Mouse (Mus musculus) testis, postnatal 14 days (tissue): ENCODE results near the gene Zbtb1.
A peak's percentile ranks its signal among the peaks of the same experiment; 100 is the strongest.

ENCODE experiments used
- DNase-seq: peaks from one replicate; pipeline ENCODE4 v3.0.0; 2021; ENCODE audit warnings: low spot score

Zbtb1 gene

GRCm38 (mm10) chr12:76369978-76370830 lies at the start of gene Zbtb1:
Gene Zbtb1 (plus strand): TSS chr12:76370266.
- DNase-seq = peak; percentile 82

DNA sequence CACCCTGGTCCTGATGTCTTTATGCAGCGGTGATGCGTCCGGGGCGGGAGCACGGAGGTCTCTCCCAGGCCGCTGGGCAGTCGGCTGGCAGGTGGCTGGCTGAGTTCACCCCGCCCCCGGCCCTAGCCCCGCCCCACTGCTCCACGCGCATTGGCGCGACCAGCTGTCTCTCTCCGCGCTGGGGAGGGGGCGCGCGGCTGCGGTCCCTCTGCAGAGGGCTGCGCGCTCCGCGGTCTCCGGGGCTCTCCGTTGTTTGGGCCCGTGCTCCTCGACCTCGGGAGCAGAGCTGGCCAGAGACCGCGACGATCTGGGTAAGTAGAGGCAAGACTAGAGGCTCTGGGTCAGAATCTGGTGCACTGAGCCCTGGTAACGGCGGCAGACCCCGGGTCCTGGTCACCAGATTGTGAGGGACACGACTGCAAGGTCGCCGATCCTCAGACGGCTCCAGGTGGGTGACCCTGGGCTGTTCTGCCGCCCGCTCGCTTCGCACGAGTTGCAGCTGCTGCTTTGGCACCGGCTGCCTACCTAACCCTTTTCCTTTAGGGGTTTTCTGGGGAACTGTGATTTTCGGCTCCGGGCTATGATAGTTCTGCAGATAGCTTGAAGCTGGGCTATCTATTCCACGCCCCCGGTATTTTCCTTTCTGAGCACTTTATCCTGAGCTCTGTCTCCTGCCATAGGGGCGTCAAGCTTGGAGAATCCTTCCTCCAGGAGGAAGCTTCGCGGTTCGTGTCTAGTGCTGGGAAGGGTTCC lies 45.2 kb upstream of the Zbtb1 start, which contains the start of gene Akap5:
Gene Akap5, plus strand, starts transcription at position 213 of the 753 bp plus-strand sequence.
- peak; percentile 73 for DNase-seq

DNA sequence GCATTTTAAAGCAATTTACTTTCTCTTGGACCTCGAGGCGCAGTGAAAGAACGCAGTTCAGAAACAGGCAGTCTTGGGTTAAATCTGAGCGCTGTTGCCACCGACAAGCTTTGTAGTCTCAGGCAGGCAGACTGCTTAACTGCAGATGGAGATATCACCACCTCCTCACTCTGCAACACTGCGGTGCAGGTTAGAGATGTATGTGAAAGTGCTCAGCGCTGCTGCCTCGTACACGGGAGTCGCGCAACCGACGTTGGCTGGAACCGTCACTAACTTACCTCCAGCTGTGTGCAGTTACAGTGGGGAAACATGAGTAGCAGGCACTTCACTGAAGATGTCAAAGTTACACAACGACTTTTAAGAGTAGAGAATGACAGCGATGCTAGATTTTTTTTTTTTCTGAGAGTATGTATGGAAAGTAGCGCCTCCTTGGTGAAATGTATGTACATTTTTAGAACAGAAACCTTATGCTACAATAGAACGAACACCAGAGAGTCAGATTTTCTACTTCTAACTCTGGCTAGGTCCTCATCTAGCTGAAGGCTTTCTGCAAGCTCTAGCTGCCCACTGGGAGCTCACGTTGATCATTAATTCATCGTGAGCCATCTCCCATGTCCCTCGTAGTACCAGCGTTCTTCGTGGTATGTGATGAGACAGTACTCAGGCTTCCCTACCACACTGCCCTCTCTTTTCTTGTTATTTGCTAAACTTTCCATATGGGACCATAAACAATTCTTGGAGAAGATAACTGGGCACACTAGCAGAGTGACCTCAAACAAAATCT lies 43.4 kb upstream of the Zbtb1 start:
- no peak for DNase-seq

- DNase-seq = no peak
These were observed 41.3 kb upstream of the Zbtb1 start for GRCm38 (mm10) chr12:76328567-76329354.

DNA sequence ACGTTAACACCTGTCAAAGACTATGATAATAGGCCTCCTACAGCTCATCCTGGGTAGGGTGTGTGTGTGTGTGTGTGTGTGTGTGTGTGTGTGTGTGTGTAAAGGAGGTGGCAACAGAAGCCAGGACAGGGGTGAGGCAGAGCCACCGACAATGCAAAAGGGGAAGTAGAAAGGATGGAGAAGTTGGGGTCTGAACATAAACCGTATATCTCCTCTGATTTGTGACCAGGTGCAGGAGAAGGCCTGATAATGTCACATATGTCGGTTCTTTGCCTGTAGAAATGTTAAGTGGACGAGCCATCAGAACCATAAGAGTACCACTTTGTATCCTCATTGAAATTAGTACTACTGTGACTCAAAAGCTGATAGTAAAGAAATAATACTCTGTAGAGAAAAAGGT lies 36.4 kb upstream of the Zbtb1 start:
- DNase-seq = no peak

GRCm38 (mm10) chr12:76335641-76336040 lies 34.4 kb upstream of the Zbtb1 start:
- no peak for DNase-seq

DNA sequence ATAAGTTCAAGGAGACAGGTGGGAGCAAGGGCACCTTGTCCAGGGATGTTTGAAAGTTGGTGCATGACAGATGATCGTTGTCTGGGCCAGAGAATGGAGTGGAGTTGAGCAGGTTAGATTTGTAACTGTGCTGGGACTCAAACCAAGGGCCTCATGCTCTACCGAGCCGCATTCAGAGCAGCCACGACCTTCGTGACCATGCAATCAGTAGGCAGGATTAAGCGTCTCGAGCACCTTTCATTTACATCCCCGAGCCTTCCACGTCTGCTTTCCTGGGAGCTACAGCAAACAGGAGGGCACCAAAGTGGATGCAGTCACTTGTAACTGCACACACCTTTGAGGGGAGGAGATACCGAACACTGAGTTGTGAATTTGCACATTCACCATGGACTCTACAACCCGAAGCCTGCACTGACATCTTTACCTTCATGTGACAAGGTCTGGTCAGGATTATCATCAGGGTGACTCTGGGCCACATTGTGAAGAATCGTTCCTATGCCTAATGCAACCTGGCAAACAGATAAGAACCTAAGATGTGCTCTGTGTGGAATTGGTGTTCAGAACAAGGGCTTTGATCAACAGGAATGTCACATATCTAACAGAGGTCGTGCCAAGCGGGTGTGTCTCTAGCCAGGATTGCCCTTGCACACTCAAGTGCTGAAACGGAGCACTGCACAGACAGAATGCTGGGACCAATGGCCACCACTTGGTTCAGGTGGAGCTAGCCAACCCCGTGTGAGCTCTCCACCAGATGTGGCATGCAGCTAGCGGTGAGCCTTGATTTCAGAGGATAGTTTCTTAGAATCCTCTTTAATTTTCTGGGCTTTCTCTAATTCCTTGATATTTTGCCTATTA lies 33.7 kb upstream of the Zbtb1 start:
- no peak for DNase-seq

GRCm38 (mm10) chr12:76341080-76341479 lies 29.0 kb upstream of the Zbtb1 start:
- DNase-seq = no peak

GRCm38 (mm10) chr12:76345759-76346455 lies 24.2 kb upstream of the Zbtb1 start:
- peak; percentile 36 for DNase-seq

- no peak for DNase-seq
These were observed 20.3 kb upstream of the Zbtb1 start for GRCm38 (mm10) chr12:76349680-76350220.

DNA sequence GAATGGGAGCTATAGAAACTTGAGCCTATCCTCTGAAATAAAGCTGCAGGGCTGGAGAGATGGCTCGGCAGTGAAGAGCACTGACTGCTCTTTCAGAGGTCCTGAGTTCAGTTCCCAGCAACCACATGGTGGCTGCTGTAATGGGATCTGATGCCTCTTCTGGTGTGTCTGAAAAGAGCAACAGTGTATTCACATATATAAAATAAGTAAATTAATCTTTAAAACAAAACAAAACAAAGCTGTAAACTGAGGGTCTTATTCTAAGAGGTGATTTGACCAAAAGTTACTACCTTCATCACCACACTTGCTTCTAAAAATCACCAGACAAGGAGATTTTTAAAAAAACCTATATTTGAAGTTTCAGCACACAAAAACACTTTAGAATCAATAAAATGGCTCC lies 9.2 kb upstream of the Zbtb1 start:
- DNase-seq = no peak

GRCm38 (mm10) chr12:76361405-76362302 lies 8.4 kb upstream of the Zbtb1 start:
- no peak for DNase-seq

DNA sequence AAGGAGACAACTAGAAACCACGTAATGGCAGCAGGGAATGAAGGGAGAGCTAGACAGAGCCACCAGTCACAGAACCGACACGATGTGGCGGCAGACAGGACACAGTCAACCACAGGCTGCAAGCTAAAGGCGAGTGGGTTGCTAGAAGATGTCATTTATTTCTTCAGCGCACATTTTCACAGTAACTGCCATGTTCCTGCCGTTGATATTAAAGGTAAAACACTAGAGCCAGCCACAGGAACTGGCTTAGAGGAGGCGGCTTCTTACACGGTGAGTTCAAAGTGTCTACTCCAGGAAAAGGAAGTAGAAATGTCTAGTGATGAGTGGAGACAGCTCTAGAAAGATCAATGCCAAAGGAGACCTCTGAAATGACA lies 7.8 kb upstream of the Zbtb1 start:
- no peak for DNase-seq

- DNase-seq = no peak
These were observed 3.8 kb upstream of the Zbtb1 start for GRCm38 (mm10) chr12:76366276-76366675.

DNA sequence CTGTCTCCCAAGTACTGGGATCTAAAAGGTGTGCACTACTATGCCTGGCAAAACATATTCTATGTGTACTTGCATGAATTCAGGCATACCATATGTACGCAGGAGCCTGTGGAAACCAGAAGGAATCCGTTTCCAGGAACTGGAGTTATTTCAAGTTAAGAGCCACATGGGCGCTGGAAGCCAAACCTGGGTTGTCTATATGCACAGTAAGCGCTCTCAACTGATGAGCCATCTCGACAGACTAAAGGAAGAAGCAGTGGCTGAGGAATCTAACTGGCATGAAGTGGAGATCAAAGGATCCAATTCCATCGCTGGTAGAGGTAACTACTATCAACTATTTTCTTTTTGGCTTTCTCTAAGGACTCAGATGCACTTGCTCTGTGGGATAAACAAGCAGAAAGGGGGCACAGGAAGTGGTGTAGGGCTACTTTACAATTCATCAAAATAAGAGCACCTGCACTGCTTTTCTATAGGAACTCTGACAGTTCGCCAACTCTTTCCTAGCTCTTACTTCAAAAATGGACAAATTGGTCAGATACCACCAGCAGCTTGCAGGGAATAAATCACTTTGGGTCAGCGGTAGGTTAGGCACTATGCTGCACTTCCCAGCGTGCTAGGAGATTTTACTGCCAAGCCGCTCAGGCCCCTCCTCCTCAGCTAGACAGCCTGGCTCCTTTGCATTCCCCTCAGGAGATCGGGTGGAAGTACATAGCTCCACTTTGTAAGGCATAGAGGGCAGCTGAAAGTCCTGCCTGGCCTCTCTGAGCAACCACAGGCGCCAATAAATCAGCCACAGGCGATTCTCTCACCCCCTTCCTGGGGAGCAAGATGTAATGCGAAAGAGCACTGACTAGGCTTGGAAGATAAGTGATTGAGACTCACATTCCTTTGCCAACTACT lies 2.7 kb upstream of the Zbtb1 start:
- no peak for DNase-seq

- DNase-seq = no peak
These were observed 1.8 kb upstream of the Zbtb1 start for GRCm38 (mm10) chr12:76368201-76368789.

DNA sequence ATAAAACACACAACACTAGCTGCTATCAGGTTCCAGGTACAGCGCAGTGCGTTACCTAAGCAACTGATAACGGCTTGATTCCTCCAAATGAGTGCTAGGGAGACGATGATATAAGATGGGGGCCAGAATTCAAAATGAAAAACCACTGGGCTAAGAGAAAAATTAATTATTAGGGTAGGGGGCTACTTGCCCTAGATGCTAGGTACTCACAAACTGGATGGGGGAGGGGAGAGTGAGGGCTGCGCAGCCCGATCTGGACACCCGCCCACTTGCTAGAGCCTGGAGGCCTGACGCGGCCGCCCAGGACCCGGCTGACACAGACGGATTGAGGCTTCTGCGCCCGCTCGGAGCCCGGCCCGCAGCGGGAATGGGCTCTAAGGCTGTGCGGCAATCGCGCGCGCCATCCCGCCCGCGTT lies 1.3 kb upstream of the Zbtb1 start:
- no peak for DNase-seq
